Mouse (Mus musculus): ENCODE results near the gene Adarb2.

- TF ChIP-seq CTCF (IDR thresholded peaks at IDR 0.05; ENCODE audit: low read depth) = no peak
- no peak for TF ChIP-seq EP300 (optimal IDR thresholded peaks at IDR 0.05)
These were observed 335.8 kb downstream of the Adarb2 start for GRCm38 (mm10) chr13:8538481-8538880.
